Mouse (Mus musculus) midbrain, embryonic 16.5 days (tissue): ENCODE results near the gene Snx30. TPM values are rescaled to one million over a fixed set of nuclear protein-coding genes. Genes with fewer than 3 reads are reported as not detected.
"Not testable (repeated sequence)": the region's sequence is repeated elsewhere in the genome, so short reads cannot be mapped to it uniquely, and the experiment has no call there.

Source experiments
- ATAC-seq: fragments of 200-750 bp; cut with Nextera tagmentation; 2 replicates; pipeline ENCODE4 v1.8.0; 2017; ENCODE audit warnings: moderate TSS enrichment
- H3K27ac ChIP-seq: fragments of 300-500 bp; sonication (generic); 2 replicates; pipeline ENCODE4 v1.5.1; 2014; ENCODE audit warnings: mild to moderate bottlenecking, low read length, mixed read lengths
- H3K27me3 ChIP-seq: fragments of 300-500 bp; sonication (generic); 2 replicates; pipeline ENCODE4 v1.6.1; 2014; ENCODE audit warnings: low read depth, low read length, mixed read lengths; ENCODE audit not compliant: control insufficient read depth, insufficient read depth
- H3K36me3 ChIP-seq: fragments of 300-500 bp; sonication (generic); 2 replicates; pipeline ENCODE4 v1.6.1; 2014; ENCODE audit warnings: mild to moderate bottlenecking, low read length, moderate library complexity, mixed read lengths; ENCODE audit not compliant: control insufficient read depth, insufficient read depth
- H3K4me1 ChIP-seq: fragments of 300-500 bp; sonication (generic); 2 replicates; pipeline ENCODE4 v1.6.1; 2014; ENCODE audit warnings: mild to moderate bottlenecking, low read length, mixed read lengths; ENCODE audit not compliant: control insufficient read depth, insufficient read depth
- H3K4me2 ChIP-seq: fragments of 300-500 bp; sonication (generic); 2 replicates; pipeline ENCODE4 v1.6.1; 2014; ENCODE audit warnings: mild to moderate bottlenecking, low read length, mixed read lengths
- H3K4me3 ChIP-seq: fragments of 300-500 bp; sonication (generic); 2 replicates; pipeline ENCODE4 v1.5.1; 2014; ENCODE audit warnings: low read depth, mild to moderate bottlenecking, low read length, moderate library complexity, mixed read lengths
- H3K9ac ChIP-seq: fragments of 300-500 bp; sonication (generic); 2 replicates; pipeline ENCODE4 v1.6.1; 2014; ENCODE audit warnings: low read depth, low read length, mixed read lengths
- H3K9me3 ChIP-seq: fragments of 300-500 bp; sonication (generic); replicated peaks from 2 replicates; pipeline ENCODE4 v1.6.1; 2014; ENCODE audit warnings: mild to moderate bottlenecking, low read length, mixed read lengths; ENCODE audit not compliant: control insufficient read depth, poor library complexity, severe bottlenecking
- WGBS: fragments of 180-500 bp; shearing (Covaris S2); extraction: QIAGEN DNeasy Blood & Tissue Kit; methylation state at CpG from one replicate; pipeline ENCODE4 v1.1.7; 2014; 5-methylcytosine and 5-hydroxymethylcytosine counted together
- polyA plus RNA-seq: library from polyadenylated mRNA; unstranded; fragments of >200 nt; fragmentation: Nextera tagmentation; extraction: Ambion mirVana; gene quantifications from 2 replicates; pipeline ENCODE4 v1.2.1, GENCODE M21; 2015

The Snx30 gene
- polyA plus RNA-seq, 1 experiment from 2014 or later: 17.7 TPM

DNA sequence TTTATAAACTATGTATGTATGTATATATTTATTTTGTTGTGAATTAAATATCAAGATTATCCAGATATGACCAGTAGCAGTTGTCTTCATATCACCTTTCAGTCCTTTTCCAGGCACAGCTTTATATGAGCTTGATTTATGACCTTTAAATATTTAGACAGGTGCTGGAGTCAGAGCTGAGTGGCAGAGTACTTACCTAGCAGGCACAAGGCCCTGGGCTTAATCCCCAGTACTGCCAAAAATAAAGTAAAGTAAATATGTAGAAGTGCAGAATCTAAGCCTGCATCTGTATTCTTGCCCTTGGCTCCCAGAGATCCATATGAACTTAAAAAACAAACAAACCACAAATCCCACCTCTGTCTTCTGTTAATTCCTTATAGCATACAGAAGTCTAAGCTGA, 16.6 kb upstream of the Snx30 start:
- no peak overlapping the region for H3K9ac ChIP-seq
- H3K4me3 ChIP-seq: no peak overlapping the region
- no peak overlapping the region for H3K27ac ChIP-seq
- H3K9me3 ChIP-seq: no peaks in the 10 kb centered on the region
- H3K27me3 ChIP-seq: no peaks in the 10 kb centered on the region
- H3K4me1 ChIP-seq: no peaks in the 10 kb centered on the region
- H3K4me2 ChIP-seq: no peak overlapping the region
- ATAC-seq: no peak
- no peaks in the 10 kb centered on the region for H3K36me3 ChIP-seq

DNA sequence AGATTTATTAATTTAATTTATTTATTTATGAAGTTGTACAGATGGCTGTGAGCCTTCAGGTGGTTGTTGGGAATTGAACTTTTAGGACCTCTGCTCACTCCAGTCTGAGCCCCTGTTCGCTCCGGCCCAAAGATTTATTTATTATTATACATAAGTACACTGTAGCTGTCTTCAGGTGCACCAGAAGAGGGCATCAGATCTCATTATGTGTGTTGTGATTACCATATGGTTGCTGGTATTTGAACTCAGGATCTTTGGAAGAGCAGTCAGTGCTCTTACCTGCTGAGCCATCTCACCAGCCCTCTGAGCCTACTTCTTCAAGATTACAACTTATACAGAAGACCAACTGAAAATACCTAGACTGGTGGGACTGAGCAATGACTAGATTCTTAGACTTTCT, 12.0 kb upstream of the Snx30 start:
- H3K36me3 ChIP-seq, ATAC-seq, H3K4me3 ChIP-seq, H3K27me3 ChIP-seq, H3K27ac ChIP-seq, H3K9ac ChIP-seq, H3K9me3 ChIP-seq, H3K4me2 ChIP-seq, H3K4me1 ChIP-seq: not testable (repeated sequence)
- WGBS: 95% methylated on average over 2 of the region's 2 CpGs

DNA sequence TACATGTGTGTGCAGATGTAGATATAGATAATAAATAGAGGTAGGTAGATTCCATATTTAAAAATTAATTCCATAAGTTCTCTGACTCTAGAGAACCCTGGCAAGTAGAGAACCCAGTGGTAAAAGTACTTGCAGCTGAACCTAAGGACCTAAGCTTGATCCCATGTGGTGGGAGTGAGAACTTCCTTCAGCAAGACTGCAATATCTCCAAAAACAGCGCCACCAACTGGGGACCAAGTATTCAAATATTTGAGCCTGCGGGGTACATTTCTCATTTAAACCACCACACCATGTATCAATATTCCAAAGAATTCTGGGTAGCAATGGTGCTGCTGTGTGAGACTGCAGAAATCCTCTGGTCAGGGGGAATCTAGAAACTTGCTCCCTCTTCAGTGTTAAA, 11.5 kb upstream of the Snx30 start:
- ATAC-seq: no peak
- no peak overlapping the region for H3K9ac ChIP-seq
- H3K27ac ChIP-seq: no peak overlapping the region
- no peaks in the 10 kb centered on the region for H3K4me1 ChIP-seq
- 73% methylated on average over 2 of the region's 2 CpGs for WGBS
- no peaks in the 10 kb centered on the region for H3K36me3 ChIP-seq
- no peak overlapping the region for H3K4me2 ChIP-seq
- H3K9me3 ChIP-seq: no peaks in the 10 kb centered on the region
- no peak overlapping the region for H3K4me3 ChIP-seq
- H3K27me3 ChIP-seq: no peaks in the 10 kb centered on the region

DNA sequence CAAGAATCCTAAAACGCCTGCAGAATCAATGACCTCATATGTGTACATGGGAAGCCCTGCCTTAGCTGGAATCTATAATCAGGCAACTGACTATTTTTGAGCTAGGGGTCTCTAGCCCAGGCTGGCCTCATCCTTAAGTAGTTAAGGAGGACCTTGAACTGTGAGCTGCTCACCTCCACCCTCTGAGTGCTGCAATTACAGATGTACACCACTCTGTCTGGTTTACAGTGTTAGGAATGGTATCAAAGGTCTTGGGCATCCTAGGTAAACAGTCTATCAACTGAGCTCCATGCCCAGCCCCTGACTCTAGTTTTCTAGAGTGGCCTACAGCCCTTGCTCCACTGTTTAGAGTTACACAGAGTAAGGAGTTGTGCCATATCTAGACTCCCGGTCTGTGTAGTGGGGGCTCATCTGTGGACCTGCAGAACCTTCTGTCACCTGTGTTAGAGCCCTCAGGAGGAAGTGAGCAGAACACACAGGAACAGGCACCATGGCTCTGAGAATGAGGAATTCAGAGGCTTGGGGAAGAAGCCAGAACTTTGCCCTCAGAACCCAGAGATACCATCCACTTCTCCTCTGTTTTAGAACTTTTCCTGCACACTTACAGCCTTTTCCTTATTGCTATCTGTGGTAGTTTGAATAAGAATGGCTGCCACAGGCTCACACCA, 9.7 kb upstream of the Snx30 start:
- Histone ChIP-seq H3K4me2 (no peak overlapping the region), H3K36me3 (no peaks in the 10 kb centered on the region), H3K4me3 (no peak overlapping the region), H3K9me3 (no peaks in the 10 kb centered on the region), H3K27ac (no peak overlapping the region), H3K9ac (no peak overlapping the region), H3K27me3 (no peaks in the 10 kb centered on the region), H3K4me1 (no peaks in the 10 kb centered on the region)
- no peak for ATAC-seq
- WGBS: 82% methylated on average over 2 of the region's 2 CpGs

DNA sequence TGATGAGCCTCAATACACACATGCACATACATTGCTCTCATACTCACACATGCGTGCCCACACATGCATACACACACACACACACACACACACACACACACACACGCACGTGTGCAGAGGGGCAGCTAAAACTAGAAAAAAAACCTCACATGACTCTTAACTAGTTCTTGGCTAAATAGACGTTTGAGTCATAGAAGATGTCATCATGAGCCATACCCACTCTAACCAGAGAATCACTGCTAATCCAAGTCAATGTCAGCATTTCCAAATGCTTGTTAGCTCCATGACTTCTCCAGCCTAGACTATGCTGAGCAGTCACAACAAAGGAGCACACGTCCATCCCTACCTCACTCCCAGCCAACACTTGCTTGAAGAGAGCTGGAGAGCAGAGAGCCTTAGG, 5.5 kb upstream of the Snx30 start:
- H3K4me2 ChIP-seq: no peak overlapping the region
- H3K4me3 ChIP-seq: no peak overlapping the region
- ATAC-seq: no peak
- WGBS: 85% methylated on average over 5 of the region's 5 CpGs
- no peaks in the 10 kb centered on the region for H3K9me3 ChIP-seq
- no peaks in the 10 kb centered on the region for H3K36me3 ChIP-seq
- H3K9ac ChIP-seq: no peak overlapping the region
- no peaks in the 10 kb centered on the region for H3K27me3 ChIP-seq
- no peak overlapping the region for H3K27ac ChIP-seq
- H3K4me1 ChIP-seq: no peaks in the 10 kb centered on the region

DNA sequence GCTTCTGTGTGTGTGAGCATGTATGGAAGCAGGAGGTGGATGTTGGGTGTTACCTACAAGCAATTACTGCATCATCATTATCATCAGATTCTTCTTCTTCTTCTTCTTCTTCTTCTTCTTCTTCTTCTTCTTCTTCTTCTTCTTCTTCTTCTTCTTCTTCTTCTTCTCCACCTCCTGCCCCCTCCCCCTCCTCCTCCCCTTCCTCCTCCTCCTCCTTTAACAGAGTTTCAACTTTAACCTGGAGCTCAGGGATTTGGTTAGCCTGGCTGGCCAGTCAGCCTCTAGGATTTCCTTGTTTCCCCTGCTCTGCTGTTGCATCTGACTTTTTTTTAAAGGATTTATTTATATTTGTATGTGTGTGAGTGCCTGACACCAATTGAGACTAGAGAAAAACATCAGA, 4.2 kb upstream of the Snx30 start, which contains the start of gene Inip:
Gene Inip (minus strand): TSS at position 101 of the 400 bp plus-strand sequence.
- Histone ChIP-seq H3K9me3 (no peaks in the 10 kb centered on the region), H3K27ac (no peak within 1 kb of the TSS), H3K4me3 (no peak within 1 kb of the TSS), H3K27me3 (no peaks in the 10 kb centered on the region), H3K4me2 (no peak within 1 kb of the TSS), H3K36me3 (no peaks in the 10 kb centered on the region), H3K4me1 (no peaks in the 10 kb centered on the region), H3K9ac (no peak within 1 kb of the TSS)
- no peak for ATAC-seq

DNA sequence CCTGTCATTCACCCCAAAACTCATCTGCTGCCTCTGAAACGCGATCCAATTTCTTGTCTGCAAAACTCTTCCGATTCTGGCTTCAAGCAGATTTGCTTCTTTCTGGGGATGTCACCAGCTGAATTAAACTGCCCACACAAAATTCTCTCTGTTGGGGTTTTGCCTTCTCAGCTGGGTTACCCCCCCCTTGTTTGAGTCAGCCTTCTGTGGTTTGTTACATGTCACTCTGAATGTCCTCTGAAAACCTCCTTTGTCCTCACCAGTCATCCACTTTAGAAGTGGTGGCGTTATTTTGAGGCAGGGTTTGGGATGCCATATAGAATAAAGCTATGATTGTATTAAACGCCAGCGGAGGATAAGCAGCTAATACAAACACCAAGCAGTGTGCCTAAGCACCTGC, 3.5 kb upstream of the Snx30 start:
- Histone ChIP-seq H3K27ac (no peak overlapping the region), H3K9me3 (no peaks in the 10 kb centered on the region), H3K36me3 (no peaks in the 10 kb centered on the region), H3K9ac (no peak overlapping the region), H3K4me3 (no peak overlapping the region), H3K4me1 (no peaks in the 10 kb centered on the region), H3K27me3 (no peaks in the 10 kb centered on the region), H3K4me2 (no peak overlapping the region)
- no peak for ATAC-seq
- WGBS: 80% methylated on average over 6 of the region's 6 CpGs

DNA sequence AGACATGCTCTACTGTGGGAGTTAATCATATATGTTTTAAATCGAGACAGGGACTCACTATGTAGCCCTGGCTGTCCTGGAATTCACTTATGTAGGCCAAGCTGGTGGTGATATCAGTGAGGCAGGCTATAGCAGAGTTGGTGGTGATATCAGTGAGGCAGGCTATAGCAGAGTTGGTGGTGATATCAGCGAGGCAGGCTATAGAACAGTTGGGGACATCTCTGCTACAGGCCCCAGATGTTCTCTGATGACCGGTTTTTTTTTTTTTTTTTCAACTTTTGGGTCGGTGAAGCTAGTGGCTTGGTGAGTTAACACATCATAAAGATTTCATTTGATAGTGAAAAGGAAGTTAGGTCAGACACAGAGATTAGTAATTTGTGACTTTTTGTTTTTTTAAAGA, 2.8 kb upstream of the Snx30 start:
- peaks cover 4% of the 10 kb centered on the region; the same call in 1 of the 2 replicates for H3K4me1 ChIP-seq
- H3K9ac ChIP-seq: no peak overlapping the region
- H3K4me2 ChIP-seq: no peak overlapping the region
- no peak for ATAC-seq
- 75% methylated on average over 4 of the region's 4 CpGs for WGBS
- H3K4me3 ChIP-seq: no peak overlapping the region
- H3K27ac ChIP-seq: no peak overlapping the region
- H3K27me3 ChIP-seq: no peaks in the 10 kb centered on the region
- no peaks in the 10 kb centered on the region for H3K36me3 ChIP-seq
- H3K9me3 ChIP-seq: no peaks in the 10 kb centered on the region

DNA sequence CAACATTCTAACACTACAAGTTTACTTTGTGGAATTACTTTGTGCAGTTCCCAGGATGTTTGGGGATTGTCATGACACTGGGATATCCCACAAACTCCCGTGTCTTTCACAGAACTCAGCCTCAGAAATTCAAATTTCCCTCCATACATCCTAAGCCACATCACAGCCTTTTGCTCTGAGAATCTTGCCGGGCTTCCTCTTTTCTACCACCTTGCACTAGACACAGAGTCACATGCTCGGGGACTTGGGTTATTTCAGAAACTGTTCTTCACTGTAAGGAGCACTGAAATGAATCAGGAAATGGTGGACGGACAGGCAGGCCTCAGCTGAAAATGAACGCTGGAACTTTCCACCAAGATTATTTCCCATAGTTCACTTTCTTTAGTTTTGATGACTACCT, 2.3 kb upstream of the Snx30 start:
- H3K27ac ChIP-seq: no peak overlapping the region
- peaks cover 8% of the 10 kb centered on the region; the same call in 1 of the 2 replicates for H3K4me1 ChIP-seq
- no peak overlapping the region for H3K9ac ChIP-seq
- 85% methylated on average over 5 of the region's 5 CpGs for WGBS
- H3K9me3 ChIP-seq: no peaks in the 10 kb centered on the region
- H3K36me3 ChIP-seq: no peaks in the 10 kb centered on the region
- H3K27me3 ChIP-seq: no peaks in the 10 kb centered on the region
- no peak overlapping the region for H3K4me2 ChIP-seq
- H3K4me3 ChIP-seq: no peak overlapping the region
- no peak for ATAC-seq
